Mouse (Mus musculus) kidney, postnatal 14 days (tissue): ENCODE results near the gene Tph2.
"Not testable (repeated sequence)": the region's sequence is repeated elsewhere in the genome, so short reads cannot be mapped to it uniquely, and the experiment has no call there.

Experiments
- DNase-seq: peaks from one replicate; pipeline ENCODE4 v3.0.0; 2022; ENCODE audit warnings: mixed read lengths

Gene Tph2

DNA sequence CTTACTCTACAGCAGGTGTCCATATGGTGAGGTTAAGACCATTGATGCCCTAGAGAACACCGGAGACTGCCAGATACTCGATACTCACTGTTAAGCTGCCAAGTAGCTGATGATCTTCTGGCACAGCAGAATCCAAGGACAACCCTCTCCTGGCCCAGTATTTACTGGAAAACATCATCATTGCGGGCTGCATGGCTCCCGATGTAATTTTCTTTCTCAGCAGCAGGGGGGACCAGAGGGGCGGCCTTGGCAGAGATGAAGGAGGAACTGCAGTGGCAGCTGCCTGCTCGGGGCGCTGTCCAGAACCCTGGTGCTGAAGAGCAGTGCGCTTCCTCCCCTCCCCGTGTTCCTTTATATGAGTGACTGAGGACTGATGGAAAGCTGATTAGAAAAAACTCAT is at the start of gene Tph2:
Gene Tph2, minus strand, starts transcription at position 326 of the 400 bp plus-strand sequence.
- DNase-seq = peak; percentile 82

DNA sequence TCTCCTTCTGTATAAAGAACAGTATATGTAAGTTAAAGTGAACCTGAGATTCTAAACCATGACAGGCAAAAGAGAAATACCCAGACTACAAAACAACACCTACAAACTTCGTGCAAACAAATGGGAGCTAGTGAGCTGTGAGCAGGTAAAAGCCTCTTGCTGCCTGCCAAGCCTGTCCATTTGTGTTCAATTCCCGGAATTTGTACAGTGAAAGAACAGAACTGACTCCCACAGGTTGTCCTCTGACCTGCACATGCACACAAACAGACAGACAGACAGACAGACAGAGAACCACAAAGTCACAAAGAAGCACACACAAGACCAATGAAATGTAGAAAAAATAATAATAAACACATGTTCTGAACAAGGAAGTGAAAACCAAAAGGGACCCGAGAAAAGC is 49.0 kb upstream of the Tph2 start:
- no peak for DNase-seq

DNA sequence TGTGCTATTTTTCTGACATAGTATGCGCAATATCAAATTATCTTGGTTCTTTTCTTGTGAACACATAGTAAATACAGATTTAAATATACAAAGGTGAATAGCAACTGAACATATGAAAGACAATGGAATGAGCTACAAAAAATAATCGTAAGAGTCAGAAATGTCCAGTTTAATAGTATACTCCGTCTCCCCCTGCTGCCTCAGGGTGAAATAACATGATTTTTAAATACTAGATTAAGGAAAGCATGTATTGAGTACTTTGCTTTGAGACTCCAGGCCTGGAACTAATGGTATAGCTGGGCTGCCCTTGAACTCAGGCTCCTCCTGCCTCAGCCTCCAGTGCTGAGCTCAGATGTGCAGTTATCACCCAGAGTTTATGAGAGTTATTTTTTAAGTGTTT is 47.7 kb upstream of the Tph2 start:
- no peak for DNase-seq

DNA sequence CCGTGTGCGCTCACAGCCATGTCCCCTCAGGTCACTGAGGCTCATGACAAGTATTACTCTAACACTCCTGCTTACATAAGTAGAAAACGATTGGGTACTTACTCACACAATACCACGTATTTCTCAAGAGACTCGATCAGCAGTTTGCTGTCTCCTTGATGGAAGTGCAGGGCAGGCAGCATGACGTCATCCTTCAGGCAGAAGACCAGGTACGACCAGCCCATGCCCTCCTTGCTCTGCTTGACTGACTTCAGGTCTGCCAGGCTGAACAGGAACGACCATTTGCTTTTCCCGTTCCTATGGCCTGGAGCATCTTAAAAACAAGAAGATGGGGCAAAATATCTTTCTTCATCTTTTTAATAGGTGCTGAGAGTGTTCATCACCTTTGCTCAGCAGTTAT is 44.2 kb upstream of the Tph2 start:
- no peak for DNase-seq

DNA sequence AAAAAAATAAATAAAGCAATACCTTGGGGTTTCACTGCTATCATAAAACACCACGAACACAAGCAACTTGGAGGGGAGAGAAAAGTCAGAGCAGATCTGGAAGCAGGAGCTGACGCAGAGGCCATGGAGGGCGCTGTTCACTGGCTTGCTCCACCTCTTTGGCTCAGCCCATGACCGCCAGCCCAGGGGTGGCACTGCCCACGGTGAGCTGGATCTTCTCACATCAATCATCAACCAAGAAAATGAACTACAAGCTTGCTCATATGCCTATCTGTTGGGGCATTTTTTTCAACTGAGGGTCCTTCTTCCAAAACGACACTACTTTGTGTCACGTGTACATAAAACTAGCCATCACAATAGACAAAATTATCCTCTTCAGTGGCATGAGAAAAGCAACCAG is 41.8 kb upstream of the Tph2 start:
- DNase-seq = peak; percentile 24

DNA sequence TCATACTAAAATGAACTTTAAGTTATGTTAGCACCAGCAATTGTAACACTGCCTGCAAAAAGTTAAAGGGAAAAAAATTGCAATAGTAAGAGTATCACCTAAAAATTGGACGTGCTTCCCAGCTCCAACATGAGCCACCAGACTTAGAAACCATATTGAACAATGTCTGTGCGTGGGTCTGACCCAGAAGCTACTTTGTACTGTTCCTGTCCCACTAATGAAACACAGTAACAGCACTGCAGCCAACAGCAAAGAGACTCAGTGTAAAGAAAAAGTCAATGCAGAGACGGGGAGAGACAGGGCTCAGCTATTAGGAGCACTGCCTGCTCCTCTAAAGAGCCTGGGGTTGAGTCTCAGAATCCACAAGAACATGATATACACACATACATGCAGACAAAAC is 39.0 kb upstream of the Tph2 start:
- DNase-seq = no peak

DNA sequence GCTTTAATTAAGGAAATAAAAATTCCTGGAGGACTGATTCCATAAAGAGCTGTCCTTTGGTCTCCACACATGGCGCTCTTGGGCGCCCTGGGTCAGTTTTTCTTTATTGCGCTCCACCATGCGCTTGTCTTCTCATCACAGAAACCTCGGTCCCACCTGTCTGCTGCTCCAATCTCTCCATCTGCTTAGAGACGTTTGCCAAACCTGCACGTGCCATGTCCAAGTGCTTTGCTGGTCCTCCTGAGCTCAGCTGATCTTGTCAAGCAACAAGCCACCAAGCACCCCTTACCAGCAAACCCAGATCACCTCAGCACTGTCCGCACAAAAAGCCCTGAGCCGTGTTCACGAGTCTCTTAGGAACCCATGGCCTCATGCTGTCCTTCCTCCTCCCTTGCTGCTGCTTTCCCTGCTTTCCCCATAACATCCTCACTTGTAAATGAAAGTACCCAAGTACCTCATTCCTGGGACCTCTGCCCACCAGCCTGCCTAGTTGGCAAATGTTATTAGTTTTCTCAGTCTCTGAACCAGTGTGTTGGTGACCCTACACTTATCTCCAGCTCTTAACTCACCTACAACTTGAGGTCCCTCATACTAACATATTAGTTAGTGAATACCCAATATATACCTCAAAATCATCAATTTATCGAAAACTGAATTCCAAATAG is 28.2 kb upstream of the Tph2 start:
- no peak for DNase-seq

DNA sequence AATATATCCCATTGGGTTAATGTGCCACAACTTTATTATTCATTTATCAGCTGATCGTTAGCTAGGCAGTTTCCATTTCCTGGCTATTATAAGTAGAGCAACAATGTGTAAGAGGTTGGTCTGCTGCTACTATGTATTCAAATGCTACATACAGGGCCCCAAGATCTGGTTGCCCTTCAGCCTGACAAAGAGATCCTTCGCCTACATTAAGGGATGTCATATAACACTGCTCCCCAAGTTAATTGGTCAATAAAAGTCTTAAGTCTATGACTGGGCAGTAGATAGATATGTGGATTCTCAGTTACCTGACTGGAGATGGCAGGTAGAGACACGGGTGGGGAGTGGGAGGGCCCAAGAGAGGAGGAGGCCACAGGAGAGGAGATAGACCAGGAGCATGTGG is 21.0 kb upstream of the Tph2 start:
- no peak for DNase-seq

DNA sequence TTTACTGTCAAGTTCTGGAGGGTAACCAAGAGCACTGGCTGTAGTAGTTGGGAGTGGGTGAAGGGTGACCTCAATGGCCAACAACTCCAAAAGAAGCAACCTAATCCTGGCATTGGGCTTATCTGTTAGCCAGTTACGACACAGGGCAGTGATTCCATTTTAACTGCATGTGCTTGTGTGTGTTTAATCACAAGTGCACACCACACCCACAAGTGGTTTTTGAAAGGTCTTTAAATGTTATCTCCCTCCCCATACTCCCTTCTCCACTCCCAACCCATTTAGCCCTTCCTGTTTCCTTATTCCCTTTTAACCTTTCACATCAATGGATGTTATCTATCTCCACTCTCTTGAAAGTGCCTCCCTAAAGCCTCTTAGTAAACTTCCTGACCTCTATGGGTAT is 20.5 kb upstream of the Tph2 start:
- DNase-seq = no peak

DNA sequence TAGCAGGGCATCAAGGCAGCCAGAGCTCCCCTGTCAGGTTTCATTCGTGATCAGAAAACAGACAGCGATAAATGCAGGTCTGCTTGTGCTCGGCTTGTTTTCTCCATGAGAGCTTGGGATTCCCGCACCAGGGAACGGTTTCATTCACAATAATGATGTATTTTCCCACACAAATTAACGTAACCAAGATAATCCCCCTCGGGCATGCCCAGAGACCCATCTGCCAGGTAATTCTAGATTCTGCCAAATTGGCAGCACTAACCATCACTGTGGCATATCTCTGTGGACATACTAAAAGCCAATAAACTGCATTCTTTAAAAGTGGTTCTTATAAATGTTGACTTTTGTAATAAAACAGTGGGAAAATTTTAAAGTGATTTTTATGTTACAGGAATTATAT is 6.4 kb upstream of the Tph2 start:
- DNase-seq = no peak

DNA sequence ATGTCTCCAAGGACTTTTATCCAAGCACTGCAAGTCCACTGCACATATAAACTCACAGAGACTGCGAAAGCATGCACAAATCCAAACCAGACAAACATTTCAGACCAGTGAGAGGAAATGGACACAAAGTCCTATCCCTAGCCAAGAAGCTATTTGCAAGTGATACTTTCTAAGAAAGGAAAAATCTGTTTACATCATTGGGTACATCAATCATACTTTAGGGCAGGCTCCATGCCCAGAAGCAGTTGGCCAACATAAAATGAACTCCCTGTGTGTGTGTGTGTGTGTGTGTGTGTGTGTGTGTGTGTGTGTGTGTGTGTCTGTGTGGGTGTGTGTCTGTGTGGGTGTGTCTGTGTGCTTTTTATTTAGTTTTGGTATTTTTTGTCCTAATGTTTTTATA is 2.6 kb upstream of the Tph2 start:
- no peak for DNase-seq

DNA sequence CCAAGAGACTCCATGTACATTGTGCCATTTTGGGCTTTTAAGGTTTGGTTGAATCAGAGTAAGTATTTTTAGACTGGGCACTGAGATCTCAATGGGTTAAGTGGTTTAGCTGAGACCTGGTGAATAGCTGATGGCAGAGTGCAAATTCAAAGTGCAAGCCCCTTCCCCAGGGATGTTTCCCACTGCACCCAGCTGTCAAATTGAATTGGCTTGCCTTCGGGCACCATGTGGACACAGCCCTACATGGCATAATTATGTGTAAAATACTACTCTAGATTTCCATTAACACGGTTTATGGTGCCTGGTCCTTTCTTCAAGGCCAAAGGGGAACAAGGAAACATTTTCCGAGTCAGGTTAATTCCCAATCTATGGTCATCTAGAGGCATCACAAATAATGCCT is 3.8 kb downstream of the Tph2 start:
- DNase-seq = no peak

DNA sequence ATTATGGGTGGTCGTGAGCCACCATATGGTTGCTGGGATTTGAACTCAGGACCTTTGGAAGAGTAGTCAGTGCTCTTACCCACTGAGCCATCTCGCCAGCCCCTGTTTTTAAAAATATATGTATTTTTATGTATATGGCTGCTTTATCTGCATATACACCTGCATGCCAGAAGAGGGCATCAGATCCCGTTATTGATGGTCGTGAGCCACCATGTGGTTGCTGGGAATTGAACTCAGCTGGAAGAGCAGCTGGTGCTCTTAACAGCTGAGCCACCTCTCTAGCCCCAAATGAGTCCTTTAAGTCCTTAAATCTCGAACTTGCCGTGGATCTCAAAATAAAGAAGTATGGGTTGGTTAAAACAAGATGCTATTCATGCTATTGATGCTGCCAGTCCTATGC is 6.8 kb downstream of the Tph2 start:
- DNase-seq = not testable (repeated sequence)

DNA sequence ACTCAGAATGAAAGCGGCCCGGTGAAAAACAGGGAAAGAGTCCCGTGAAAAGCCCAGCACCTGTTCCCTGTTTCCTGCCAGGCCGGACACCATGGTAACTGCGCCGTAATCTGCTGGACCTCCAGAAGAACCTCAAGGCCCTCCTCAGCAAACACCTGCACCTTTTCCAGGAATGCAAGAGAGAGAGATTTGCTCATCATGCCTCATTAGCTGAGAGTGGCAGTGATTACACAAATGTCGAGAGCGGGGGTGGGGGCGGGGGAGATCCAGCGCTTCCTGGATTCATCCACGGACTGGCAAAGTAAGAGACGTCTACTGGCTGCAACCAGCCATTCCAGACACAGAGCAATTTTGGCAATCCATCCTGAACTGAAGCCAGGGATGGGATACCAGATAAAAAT is 9.2 kb downstream of the Tph2 start:
- DNase-seq = peak; percentile 1

DNA sequence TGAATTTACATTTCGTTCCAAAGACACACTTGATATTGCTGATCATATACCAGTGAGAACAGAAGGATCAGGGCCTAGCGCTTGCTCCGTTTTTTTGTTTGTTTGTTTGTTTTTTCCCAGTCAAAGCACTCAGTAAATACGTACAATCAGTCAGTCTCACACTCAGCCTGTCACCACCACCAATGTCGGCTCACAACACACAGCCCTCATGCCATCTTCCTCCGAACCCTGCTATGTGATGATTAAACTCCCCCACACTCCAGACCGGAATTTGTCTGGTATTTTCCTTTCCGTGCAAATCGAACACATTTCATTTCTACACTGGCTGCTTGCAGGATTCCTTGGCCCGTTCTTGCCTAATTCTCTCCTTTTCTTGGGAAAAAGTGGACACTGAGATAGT is 11.5 kb downstream of the Tph2 start:
- DNase-seq = no peak

DNA sequence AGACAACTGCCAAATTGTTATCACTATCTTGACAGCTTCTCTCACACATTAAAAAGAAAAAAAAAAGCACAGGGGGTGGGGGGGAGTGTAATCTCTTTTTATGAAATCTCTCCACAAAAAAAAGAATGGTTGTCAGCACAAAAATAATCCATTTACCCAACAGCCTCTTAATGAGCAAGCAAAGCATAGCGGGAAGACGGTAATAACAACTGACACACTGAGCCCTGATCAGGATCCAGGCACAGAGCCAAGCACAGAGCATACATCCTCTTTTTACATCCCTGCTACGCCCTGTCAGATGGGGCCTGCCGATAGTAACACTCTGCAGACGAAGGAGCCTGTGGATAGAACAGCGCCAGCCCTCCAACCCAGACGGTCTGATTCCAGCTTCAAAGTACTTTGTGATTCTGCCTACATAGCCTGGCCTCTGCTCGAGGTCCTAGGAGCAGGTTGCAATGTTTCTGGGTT is 13.4 kb downstream of the Tph2 start:
- no peak for DNase-seq

DNA sequence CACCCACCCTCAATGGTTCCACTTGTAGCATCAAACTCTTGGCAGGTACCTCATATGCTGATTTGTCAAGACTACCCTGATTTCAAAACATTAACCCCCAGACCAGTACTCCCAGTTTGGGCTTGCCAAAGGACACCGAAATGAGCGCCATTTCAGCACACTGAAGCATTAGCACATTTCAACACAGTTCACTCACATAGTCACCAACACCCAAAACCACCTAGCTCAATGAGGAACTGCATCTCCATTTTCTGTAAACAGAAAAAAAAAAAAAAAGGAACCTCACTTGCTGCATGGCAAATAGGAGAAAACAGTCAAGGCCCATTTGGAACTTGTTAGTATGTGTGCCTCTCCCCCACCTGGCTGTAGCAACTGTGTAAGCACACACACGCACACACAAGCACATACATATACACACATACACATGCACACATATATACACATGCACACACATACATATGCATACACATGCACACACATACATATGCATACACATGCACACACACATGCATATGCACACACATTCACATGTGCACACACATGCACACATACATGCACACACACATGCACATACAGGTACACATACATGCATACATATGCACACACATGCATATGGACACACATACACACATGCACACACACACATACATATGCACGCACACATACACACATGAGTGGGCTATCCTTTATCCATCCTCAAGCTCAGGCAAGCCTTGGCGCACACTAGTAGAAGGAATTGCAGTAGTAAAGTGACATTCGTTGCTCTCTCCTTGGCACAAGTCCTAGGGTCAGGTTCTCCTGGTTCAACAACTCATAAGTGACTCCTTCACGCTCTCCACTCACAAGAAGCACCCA is 14.1 kb downstream of the Tph2 start:
- DNase-seq = no peak

DNA sequence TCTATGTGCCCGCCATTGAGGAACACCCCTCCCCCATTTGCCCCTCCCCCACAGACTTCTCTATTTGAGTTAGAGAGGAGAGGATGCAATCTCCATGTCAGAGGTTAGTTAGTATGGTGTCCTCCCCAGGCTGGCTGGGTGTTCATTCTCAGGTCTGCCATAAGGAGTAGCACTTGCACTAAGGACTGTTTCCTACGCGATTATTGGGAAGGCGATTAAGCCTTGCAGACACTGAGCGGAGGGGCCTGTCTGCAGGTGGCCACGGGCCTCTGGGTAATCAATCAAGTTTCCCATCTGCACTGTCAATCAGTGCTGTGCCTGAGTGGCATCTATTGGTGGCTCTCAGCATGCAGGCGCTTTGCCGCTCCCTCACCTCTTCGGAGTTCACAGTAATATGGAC is 15.4 kb downstream of the Tph2 start:
- no peak for DNase-seq

DNA sequence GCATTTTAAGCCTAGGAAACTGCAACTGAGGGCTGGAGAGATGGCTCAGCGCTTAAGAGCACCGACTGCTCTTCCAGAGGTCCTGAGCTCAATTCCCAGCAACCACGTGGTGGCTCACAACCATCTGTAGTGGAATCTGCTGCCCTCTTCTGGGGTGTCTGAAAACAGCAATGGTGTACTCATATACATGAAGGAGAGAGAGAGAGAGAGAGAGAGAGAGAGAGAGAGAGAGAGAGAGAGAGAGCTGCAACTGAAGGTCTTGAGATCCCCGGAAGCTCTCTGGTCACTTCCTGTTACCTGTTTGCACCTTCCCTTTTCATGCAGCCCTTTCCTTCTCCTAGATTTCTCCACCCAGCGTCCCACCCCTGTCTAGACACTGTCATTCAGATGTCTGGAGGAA is 24.5 kb downstream of the Tph2 start:
- DNase-seq = no peak

DNA sequence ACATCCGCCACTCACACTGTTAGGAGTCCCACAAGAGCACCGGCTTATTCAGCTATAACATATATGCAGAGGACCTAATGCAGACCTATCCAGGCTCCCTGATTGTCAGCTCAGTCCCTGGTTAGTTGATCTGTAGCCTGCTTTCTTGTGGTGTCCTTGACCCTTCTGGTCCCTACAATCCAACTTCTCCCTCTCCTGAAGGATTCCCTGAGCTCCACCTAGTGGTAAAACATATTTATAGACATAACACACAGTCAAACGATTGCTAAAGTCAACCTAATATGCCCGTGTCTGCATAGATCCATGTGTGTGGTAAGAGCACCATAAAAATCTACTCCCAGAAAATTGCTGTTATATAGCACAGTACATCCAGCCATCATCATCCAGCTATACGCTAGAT is 37.5 kb downstream of the Tph2 start:
- DNase-seq = no peak

DNA sequence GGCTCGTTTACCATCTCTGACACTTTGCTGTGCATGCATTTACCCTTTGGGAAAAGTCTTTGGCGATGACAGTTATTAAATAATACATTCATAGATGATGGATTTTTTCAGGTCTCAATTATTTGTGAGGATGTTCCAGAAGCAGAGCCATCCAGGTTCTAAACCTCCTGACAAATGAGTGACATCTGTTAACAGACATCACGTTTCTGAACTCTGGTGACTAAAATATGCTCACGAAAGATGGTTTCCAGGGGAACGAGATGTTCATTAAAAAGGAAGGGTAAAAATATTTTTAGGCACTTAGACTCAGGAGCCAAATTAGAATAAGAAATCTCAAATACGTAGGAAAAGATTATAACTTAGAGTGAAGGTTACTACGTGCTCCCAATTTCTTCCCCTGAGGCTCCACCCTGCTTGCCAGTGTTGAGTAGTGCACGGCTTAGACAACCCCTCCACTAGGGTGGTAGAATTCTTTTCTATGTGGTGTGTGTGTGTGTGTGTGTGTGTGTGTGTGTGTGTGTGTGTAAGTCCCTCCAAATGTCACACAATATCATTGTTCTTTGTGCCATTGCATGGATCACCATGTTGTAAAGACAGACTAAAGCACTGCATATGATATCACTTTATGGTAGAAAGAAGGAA is 38.4 kb downstream of the Tph2 start:
- no peak for DNase-seq

DNA sequence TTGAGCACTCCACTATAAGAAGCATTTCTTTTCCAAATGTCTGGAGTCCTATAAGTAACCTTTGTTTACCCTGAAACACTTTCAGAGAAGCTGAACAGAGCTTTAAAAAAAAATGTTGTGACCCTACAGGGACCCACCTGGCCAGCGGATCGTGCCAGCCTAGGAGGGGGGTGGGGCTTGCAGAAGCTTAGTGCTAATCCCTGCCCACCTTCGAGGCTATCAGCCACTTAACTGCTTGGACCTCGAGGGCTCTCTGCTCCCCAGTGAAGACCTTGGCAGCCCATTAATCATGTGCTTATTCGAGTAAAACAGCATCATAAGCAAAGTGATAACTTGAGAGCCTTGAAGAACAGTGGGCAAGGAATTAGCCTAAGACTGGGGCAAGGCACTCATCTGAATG is 40.3 kb downstream of the Tph2 start:
- DNase-seq = no peak

DNA sequence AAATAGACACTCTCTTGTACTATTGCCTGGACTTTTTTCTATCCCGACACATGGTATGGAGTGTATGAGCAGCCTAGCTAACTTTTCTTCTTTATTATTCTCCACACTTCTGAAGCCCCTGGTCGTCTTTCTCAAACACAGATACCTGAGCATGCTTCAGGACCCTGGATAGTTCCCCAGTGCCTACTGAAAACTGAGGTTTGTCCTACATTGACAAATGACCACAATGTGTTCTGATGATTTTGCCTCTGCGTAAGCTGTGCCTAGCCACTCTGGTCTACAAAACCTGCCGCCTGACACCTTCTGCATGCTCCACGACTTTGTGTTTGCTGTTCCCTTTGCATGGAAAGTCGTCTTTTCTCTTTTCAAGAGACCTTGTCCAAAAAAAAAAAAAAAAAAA is 41.2 kb downstream of the Tph2 start:
- peak; percentile 7 for DNase-seq

DNA sequence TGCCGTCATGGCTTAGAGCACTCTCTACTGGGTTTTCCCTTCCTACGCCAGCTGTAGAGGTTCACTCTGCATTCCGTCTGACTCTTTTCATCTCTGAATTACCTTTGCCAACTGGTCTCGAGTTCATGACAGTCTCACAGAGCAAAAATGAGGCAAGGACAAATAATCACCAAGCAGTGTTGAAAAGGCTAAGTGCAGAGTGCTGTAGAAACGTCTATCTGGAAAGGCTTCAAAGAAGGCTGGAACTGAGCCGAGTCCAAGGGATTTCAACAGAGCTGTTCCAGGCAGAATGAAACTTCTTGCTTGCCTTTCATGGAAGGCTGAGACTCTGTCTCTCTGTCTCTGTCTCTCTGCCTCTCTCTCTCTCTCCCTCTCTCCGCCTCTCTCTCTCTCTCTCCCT is 47.8 kb downstream of the Tph2 start:
- DNase-seq = no peak
